In genomic region chr4:22946788-22947406, GRCm38 (mm10) we compare ENCODE assay signal across 11 mouse cellular contexts.
DNase-seq lines count a peak whose midpoint lies in the region; ATAC-seq lines count a peak whose summit lies in the region.
"Had no signal": no experiment of that assay in that cellular context is flagged by ENCODE, and none has a peak within 500 bp of the region (broad histone marks: within the 10 kb centered on the region; RNA-seq: fewer than 3 reads in every experiment).

No protein-coding gene starts in this region.

- H3K4me3 ChIP-seq in forebrain, embryonic 14.5 days (ENCODE audit: low read depth, low read length) = no peak overlapping the region
- H3K4me3 ChIP-seq: megakaryocyte, embryonic 14.5 days had no signal

- peaks cover 7% of the 10 kb centered on the region; the same call in 1 of the 2 replicates for H3K4me1 ChIP-seq in forebrain, embryonic 14.5 days (ENCODE audit: control insufficient read depth, insufficient read depth, low read length)
- H3K4me1 ChIP-seq: megakaryocyte, embryonic 14.5 days had no signal

- no peak overlapping the region for H3K4me2 ChIP-seq in forebrain, embryonic 14.5 days (ENCODE audit: low read length)

- ATAC-seq in frontal cortex, adult (ENCODE audit: low TSS enrichment) = peak; percentile 76
- peak; percentile 89 for ATAC-seq in forebrain, embryonic 14.5 days

- H3K9me3 ChIP-seq in forebrain, embryonic 14.5 days (replicated peaks; ENCODE audit: control insufficient read depth, low read length) = no peaks in the 10 kb centered on the region
- H3K9me3 ChIP-seq: megakaryocyte, embryonic 14.5 days had no signal

- no peak overlapping the region for H3K9ac ChIP-seq in forebrain, embryonic 14.5 days (ENCODE audit: low read length)
- H3K9ac ChIP-seq: liver, embryonic 14.5 days had no signal

- H3K36me3 ChIP-seq in forebrain, embryonic 14.5 days (ENCODE audit: control insufficient read depth, insufficient read depth, low read length) = no peaks in the 10 kb centered on the region

- intact Hi-C loops in heart, postnatal 25 days (cut with DNase I) = no loop called here

- no peaks in the 10 kb centered on the region for H3K27me3 ChIP-seq in forebrain, embryonic 14.5 days (replicated peaks; ENCODE audit: control insufficient read depth, insufficient read depth, low read length)
- H3K27me3 ChIP-seq: megakaryocyte, embryonic 14.5 days had no signal

- DNase-seq in frontal cortex, postnatal 25 days (ENCODE audit: low spot score in 2 of 2) = no peak
- peak; percentile 65 for DNase-seq in forebrain, embryonic 14.5 days (ENCODE audit: low spot score)
- peak; percentile 69 for DNase-seq in mesoderm, embryonic 11.5 days (ENCODE audit: low read depth, low spot score)
- peak; percentile 60 for DNase-seq in retina, embryonic 14.5 days (ENCODE audit: low spot score)
- no peak for DNase-seq in gastrocnemius, adult 18-20 months (ENCODE audit: low spot score)
- no peak for DNase-seq in heart, postnatal 25 days (ENCODE audit: low spot score)
- DNase-seq in thymus, postnatal 10 days (ENCODE audit: low spot score in 2 of 2) = no peak
- DNase-seq: heart, postnatal 4 days had no signal

- 41% methylated on average over 7 of the region's 7 CpGs for WGBS in forebrain, embryonic 14.5 days

- H3K27ac ChIP-seq in forebrain, embryonic 14.5 days (ENCODE audit: low read depth, low read length) = 0 out of 2 replicates have a peak overlapping the region, but pooled peaks have one; percentile 3
- H3K27ac ChIP-seq: liver, embryonic 14.5 days had no signal

Comparison
In these comparisons a context has a peak if more than half of its experiments do, and no peak if none do; other contexts are left out.
1. DNase-seq: peak in forebrain, embryonic 14.5 days (single experiment), mesoderm, embryonic 11.5 days (single experiment) and retina, embryonic 14.5 days (single experiment); none in frontal cortex, postnatal 25 days (0 of 2), gastrocnemius, adult 18-20 months (single experiment), heart, postnatal 25 days (single experiment) and thymus, postnatal 10 days (0 of 2).